Mouse (Mus musculus) c-Kit-positive CD71-negative TER-119-negative erythroid progenitor cells, embryonic 14.5 days (primary cell): ENCODE data around the gene Spocd1.
A peak's percentile ranks its signal among the peaks of the same experiment; 100 is the strongest.
"Not testable (repeated sequence)": the region's sequence is repeated elsewhere in the genome, so short reads cannot be mapped to it uniquely, and the experiment has no call there.

Source experiments
- DNase-seq: peaks from one replicate; pipeline ENCODE4 v3.0.0-alpha.2; 2013; ENCODE audit warnings: low read depth

The Spocd1 gene

GRCm38 (mm10) chr4:129928949-129929348 lies at the start of gene Spocd1:
Spocd1 (plus strand) TSS chr4:129929249.
- no peak for DNase-seq

GRCm38 (mm10) chr4:129880615-129881014 lies 48.4 kb upstream of the Spocd1 start:
- no peak for DNase-seq

GRCm38 (mm10) chr4:129881661-129882060 lies 47.4 kb upstream of the Spocd1 start:
- DNase-seq: no peak

GRCm38 (mm10) chr4:129882555-129883293 lies 46.3 kb upstream of the Spocd1 start:
- DNase-seq: peak; percentile 60

GRCm38 (mm10) chr4:129884041-129884930 lies 44.8 kb upstream of the Spocd1 start:
- DNase-seq: no peak

GRCm38 (mm10) chr4:129889661-129890060 lies 39.4 kb upstream of the Spocd1 start:
- DNase-seq: no peak

- DNase-seq: no peak
Observed at GRCm38 (mm10) chr4:129890094-129890493, 39.0 kb upstream of the Spocd1 start.

GRCm38 (mm10) chr4:129894861-129895260 lies 34.2 kb upstream of the Spocd1 start:
- no peak for DNase-seq

GRCm38 (mm10) chr4:129898815-129899214 lies 30.2 kb upstream of the Spocd1 start:
- not testable (repeated sequence) for DNase-seq

- no peak for DNase-seq
Observed at GRCm38 (mm10) chr4:129902394-129902793, 26.7 kb upstream of the Spocd1 start.

- DNase-seq: no peak
Observed at GRCm38 (mm10) chr4:129903577-129903976, 25.5 kb upstream of the Spocd1 start.

- no peak for DNase-seq
Observed at GRCm38 (mm10) chr4:129905032-129905431, 24.0 kb upstream of the Spocd1 start.

- no peak for DNase-seq
Observed at GRCm38 (mm10) chr4:129906016-129906415, 23.0 kb upstream of the Spocd1 start.

- DNase-seq: no peak
Observed at GRCm38 (mm10) chr4:129908836-129909235, 20.2 kb upstream of the Spocd1 start.

- DNase-seq: no peak
Observed at GRCm38 (mm10) chr4:129909261-129909731, 19.8 kb upstream of the Spocd1 start.

GRCm38 (mm10) chr4:129912998-129913397 lies 16.1 kb upstream of the Spocd1 start:
- DNase-seq: no peak

GRCm38 (mm10) chr4:129913761-129914644 lies 15.0 kb upstream of the Spocd1 start:
- no peak for DNase-seq

- DNase-seq: no peak
Observed at GRCm38 (mm10) chr4:129914686-129915085, 14.4 kb upstream of the Spocd1 start.

- DNase-seq: no peak
Observed at GRCm38 (mm10) chr4:129915349-129915988, 13.6 kb upstream of the Spocd1 start.

GRCm38 (mm10) chr4:129916159-129916558 lies 12.9 kb upstream of the Spocd1 start:
- no peak for DNase-seq

- DNase-seq: no peak
Observed at GRCm38 (mm10) chr4:129917016-129917603, 11.9 kb upstream of the Spocd1 start.
